Mouse (Mus musculus): ENCODE measurements around the gene Cdk6. TPM values are rescaled to one million over a fixed set of nuclear protein-coding genes. Genes with fewer than 3 reads are reported as not detected.
"Not testable (repeated sequence)": the region's sequence is repeated elsewhere in the genome, so short reads cannot be mapped to it uniquely, and the experiment has no call there.

The Cdk6 gene
- total and polyA plus RNA-seq, 2 experiments from 2014 or later: 9.4 to 19.8 TPM

DNA sequence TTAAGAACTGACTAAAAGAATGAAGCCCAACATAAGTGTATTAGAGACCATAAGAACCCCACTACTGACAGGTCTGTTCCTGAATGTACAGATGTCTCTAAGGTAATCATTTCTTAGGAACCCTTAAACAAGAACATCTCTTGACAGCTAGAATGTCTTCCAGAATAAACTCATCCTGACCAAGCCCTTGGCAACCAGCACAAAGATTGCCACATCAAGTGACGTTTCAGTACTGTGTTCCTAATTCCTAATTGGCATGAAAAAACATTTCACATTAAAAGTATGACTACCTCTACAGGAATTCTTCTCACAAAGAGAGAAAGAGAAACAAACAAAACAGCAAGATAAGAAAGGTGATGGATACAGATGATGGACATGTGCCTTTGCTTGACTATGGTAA lies 31.7 kb upstream of the Cdk6 start:
- Histone ChIP-seq H3K27me3 (ENCODE audit: insufficient read depth, low read length) (no peaks in the 10 kb centered on the region), H3K4me1 (ENCODE audit: insufficient read depth) (no peaks in the 10 kb centered on the region), H3K4me2 (ENCODE audit: low read depth) (no peak overlapping the region), H3K9ac (no peak overlapping the region), H3K9me3 (ENCODE audit: low read length) (no peaks in the 10 kb centered on the region), H3K27ac (ENCODE audit: low read depth, low read length) (no peak overlapping the region), H3K36me3 (ENCODE audit: insufficient read depth) (no peaks in the 10 kb centered on the region), H3K4me3 (ENCODE audit: low read depth, low read length) (no peak overlapping the region)
- ATAC-seq (no peak), DNase-seq (no peak)
- 75% methylated on average over 1 of the region's 1 CpGs for WGBS
- TF ChIP-seq CTCF (IDR thresholded peaks at IDR 0.05; ENCODE audit: low read depth): no peak

GRCm38 (mm10) chr5:3311156-3311555 lies 30.1 kb upstream of the Cdk6 start:
- not testable (repeated sequence) for ATAC-seq; H3K27me3 ChIP-seq (ENCODE audit: insufficient read depth, low read length)
- WGBS: 85% methylated on average over 7 of the region's 7 CpGs

DNA sequence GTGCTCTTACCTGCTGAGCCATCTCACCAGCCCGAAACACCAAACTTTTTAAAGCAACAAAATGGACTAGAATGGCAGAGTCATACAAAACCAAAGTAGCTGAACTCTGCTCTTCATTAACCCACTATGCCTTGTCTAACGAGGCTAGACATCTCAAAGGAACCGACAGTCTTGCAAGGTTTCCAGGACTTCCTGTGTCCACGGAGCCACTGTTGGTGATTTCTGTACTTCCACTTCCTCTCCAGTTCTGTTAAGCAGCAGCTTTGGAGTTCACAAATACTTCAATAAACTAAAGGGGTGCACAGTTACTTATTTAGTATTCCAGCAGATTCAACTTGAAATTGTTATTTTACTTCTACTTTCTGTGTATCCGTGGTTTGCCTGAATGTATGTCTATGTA lies 23.6 kb upstream of the Cdk6 start:
- 81% methylated on average over 5 of the region's 5 CpGs for WGBS
- H3K4me2 ChIP-seq (ENCODE audit: low read depth); H3K36me3 ChIP-seq (ENCODE audit: insufficient read depth); H3K9ac ChIP-seq; ATAC-seq; DNase-seq; H3K27me3 ChIP-seq (ENCODE audit: insufficient read depth, low read length); H3K4me1 ChIP-seq (ENCODE audit: insufficient read depth); H3K9me3 ChIP-seq (ENCODE audit: low read length); H3K27ac ChIP-seq (ENCODE audit: low read depth, low read length); H3K4me3 ChIP-seq (ENCODE audit: low read depth, low read length): not testable (repeated sequence)

More at GRCm38 (mm10) chr5:3311156-3311555, 30.1 kb upstream of the Cdk6 start:
- H3K9me3 ChIP-seq (ENCODE audit: low read length); H3K36me3 ChIP-seq (ENCODE audit: insufficient read depth); H3K4me2 ChIP-seq (ENCODE audit: low read depth); H3K9ac ChIP-seq; H3K27ac ChIP-seq (ENCODE audit: low read depth, low read length); H3K4me3 ChIP-seq (ENCODE audit: low read depth, low read length); DNase-seq; H3K4me1 ChIP-seq (ENCODE audit: insufficient read depth): not testable (repeated sequence)

GRCm38 (mm10) chr5:3320225-3320624 lies 21.1 kb upstream of the Cdk6 start:
- Histone ChIP-seq H3K9me3 (ENCODE audit: low read length) (no peaks in the 10 kb centered on the region), H3K4me3 (ENCODE audit: low read depth, low read length) (no peak overlapping the region), H3K27ac (ENCODE audit: low read depth, low read length) (no peak overlapping the region), H3K4me2 (ENCODE audit: low read depth) (no peak overlapping the region), H3K4me1 (ENCODE audit: insufficient read depth) (no peaks in the 10 kb centered on the region), H3K27me3 (ENCODE audit: insufficient read depth, low read length) (no peaks in the 10 kb centered on the region), H3K9ac (no peak overlapping the region), H3K36me3 (ENCODE audit: insufficient read depth) (no peaks in the 10 kb centered on the region)
- ATAC-seq (no peak), DNase-seq (no peak)
- TF ChIP-seq CTCF (IDR thresholded peaks at IDR 0.05; ENCODE audit: low read depth): no peak
- WGBS: 12% methylated on average over 1 of the region's 1 CpGs

DNA sequence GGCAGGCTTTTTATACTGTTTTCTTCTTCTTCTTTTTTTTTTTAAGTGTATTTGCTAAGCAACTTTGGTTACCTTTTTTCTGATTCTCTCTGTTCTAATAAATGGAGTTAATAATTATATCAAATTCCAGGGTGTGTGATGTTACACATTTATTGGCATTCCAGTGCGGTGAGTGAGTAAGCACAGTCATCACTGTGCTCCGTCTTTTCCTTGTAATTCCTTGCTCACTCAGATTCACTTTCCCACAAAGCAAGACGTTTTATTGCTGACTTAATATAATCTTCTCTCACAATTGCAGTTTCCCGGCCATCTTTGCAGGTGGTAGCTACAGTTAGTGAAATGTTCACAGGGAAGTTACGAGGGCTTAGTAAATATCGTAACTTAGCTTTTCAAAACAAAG lies 19.2 kb upstream of the Cdk6 start:
- WGBS: 86% methylated on average over 6 of the region's 6 CpGs
- ATAC-seq (no peak), DNase-seq (no peak)
- Histone ChIP-seq H3K36me3 (ENCODE audit: insufficient read depth) (no peaks in the 10 kb centered on the region), H3K9ac (no peak overlapping the region), H3K9me3 (ENCODE audit: low read length) (no peaks in the 10 kb centered on the region), H3K27me3 (ENCODE audit: insufficient read depth, low read length) (no peaks in the 10 kb centered on the region), H3K27ac (ENCODE audit: low read depth, low read length) (no peak overlapping the region), H3K4me1 (ENCODE audit: insufficient read depth) (no peaks in the 10 kb centered on the region), H3K4me2 (ENCODE audit: low read depth) (no peak overlapping the region), H3K4me3 (ENCODE audit: low read depth, low read length) (no peak overlapping the region)
- TF ChIP-seq CTCF (IDR thresholded peaks at IDR 0.05; ENCODE audit: low read depth): no peak

- DNase-seq (no peak), ATAC-seq (no peak)
- Histone ChIP-seq H3K36me3 (ENCODE audit: insufficient read depth) (no peaks in the 10 kb centered on the region), H3K4me3 (ENCODE audit: low read depth, low read length) (no peak overlapping the region), H3K9ac (no peak overlapping the region), H3K27me3 (ENCODE audit: insufficient read depth, low read length) (no peaks in the 10 kb centered on the region), H3K4me2 (ENCODE audit: low read depth) (no peak overlapping the region), H3K4me1 (ENCODE audit: insufficient read depth) (no peaks in the 10 kb centered on the region), H3K27ac (ENCODE audit: low read depth, low read length) (no peak overlapping the region), H3K9me3 (ENCODE audit: low read length) (no peaks in the 10 kb centered on the region)
- no peak for TF ChIP-seq CTCF (IDR thresholded peaks at IDR 0.05; ENCODE audit: low read depth)
- 67% methylated on average over 4 of the region's 4 CpGs for WGBS
These were observed 17.2 kb upstream of the Cdk6 start for GRCm38 (mm10) chr5:3324116-3324515.

DNA sequence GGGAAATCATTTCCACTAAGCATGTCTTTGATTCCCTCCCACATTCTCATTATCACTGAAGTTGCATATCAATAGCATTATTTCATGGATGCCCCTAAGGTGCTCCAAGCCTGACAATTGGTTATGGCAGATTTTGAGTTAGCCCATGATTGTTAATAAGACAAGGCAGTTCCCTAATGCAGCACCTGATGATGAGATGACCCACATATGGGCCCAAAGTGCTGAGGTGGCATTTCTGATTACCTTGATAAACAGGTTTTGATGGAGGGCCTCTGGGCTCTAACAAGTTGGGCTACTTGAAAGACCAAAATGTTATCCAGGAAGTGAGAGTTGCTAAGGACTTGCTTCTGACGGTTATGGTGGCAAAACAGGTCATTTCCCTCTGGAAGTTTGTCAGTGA lies 11.9 kb upstream of the Cdk6 start:
- TF ChIP-seq CTCF (IDR thresholded peaks at IDR 0.05; ENCODE audit: low read depth): no peak
- WGBS: 73% methylated on average over 1 of the region's 1 CpGs
- H3K4me2 ChIP-seq (ENCODE audit: low read depth): no peak overlapping the region
- no peaks in the 10 kb centered on the region for H3K27me3 ChIP-seq (ENCODE audit: insufficient read depth, low read length)
- H3K36me3 ChIP-seq (ENCODE audit: insufficient read depth): no peaks in the 10 kb centered on the region
- no peaks in the 10 kb centered on the region for H3K4me1 ChIP-seq (ENCODE audit: insufficient read depth)
- H3K9ac ChIP-seq: no peak overlapping the region
- H3K4me3 ChIP-seq (ENCODE audit: low read depth, low read length): no peak overlapping the region
- no peak overlapping the region for H3K27ac ChIP-seq (ENCODE audit: low read depth, low read length)
- H3K9me3 ChIP-seq (ENCODE audit: low read length): no peaks in the 10 kb centered on the region
- DNase-seq (no peak), ATAC-seq (no peak)

GRCm38 (mm10) chr5:3330932-3331331 lies 10.4 kb upstream of the Cdk6 start:
- ATAC-seq (no peak), DNase-seq (no peak)
- Histone ChIP-seq H3K4me2 (ENCODE audit: low read depth) (no peak overlapping the region), H3K9ac (no peak overlapping the region), H3K4me3 (ENCODE audit: low read depth, low read length) (no peak overlapping the region), H3K27ac (ENCODE audit: low read depth, low read length) (no peak overlapping the region), H3K9me3 (ENCODE audit: low read length) (no peaks in the 10 kb centered on the region), H3K27me3 (ENCODE audit: insufficient read depth, low read length) (no peaks in the 10 kb centered on the region), H3K36me3 (ENCODE audit: insufficient read depth) (no peaks in the 10 kb centered on the region), H3K4me1 (ENCODE audit: insufficient read depth) (no peaks in the 10 kb centered on the region)
- WGBS: 61% methylated on average over 3 of the region's 3 CpGs
- no peak for TF ChIP-seq CTCF (IDR thresholded peaks at IDR 0.05; ENCODE audit: low read depth)

- ATAC-seq; H3K4me3 ChIP-seq (ENCODE audit: low read depth, low read length); H3K27ac ChIP-seq (ENCODE audit: low read depth, low read length); H3K4me2 ChIP-seq (ENCODE audit: low read depth); H3K36me3 ChIP-seq (ENCODE audit: insufficient read depth); H3K9me3 ChIP-seq (ENCODE audit: low read length); DNase-seq; H3K9ac ChIP-seq; H3K27me3 ChIP-seq (ENCODE audit: insufficient read depth, low read length); H3K4me1 ChIP-seq (ENCODE audit: insufficient read depth): not testable (repeated sequence)
- WGBS: 92% methylated on average over 4 of the region's 4 CpGs
These were observed 8.3 kb upstream of the Cdk6 start for GRCm38 (mm10) chr5:3333019-3333418.

DNA sequence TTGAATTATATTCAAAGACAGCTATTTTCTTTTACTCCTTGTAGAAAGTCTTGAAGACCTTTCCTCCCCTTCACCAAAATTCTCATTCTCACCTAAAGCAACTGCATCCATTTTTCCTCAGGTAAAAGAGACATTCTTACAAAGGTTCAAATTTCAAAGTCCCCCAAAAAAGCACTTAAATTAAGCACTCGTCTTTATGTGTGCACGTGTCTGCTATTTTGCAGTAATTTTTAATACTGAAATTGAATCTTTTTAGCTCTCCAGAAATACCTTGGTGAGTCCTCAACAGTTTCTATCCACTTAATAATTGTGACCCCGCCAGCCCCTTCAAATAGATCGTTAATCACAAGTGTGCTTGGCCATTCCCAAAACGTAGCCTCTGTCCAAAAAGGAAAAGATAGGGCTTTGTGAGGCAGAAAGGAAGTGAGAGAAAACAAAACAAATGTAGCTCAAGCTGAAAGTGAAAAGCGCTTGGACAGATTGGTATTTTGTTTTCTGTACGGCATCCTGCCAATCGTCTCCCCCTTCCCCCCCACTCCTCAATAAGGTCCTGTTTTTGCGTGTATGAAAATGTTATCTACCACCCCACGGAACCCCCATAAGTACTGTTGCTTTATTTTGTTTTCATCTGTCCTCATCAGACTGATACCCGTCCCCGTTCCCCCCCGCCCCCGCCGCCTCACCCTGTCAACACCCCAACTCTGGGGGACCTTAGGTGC lies 786 bp upstream of the Cdk6 start:
- H3K9me3 ChIP-seq (ENCODE audit: low read length); ATAC-seq; H3K27me3 ChIP-seq (ENCODE audit: insufficient read depth, low read length); H3K4me1 ChIP-seq (ENCODE audit: insufficient read depth); H3K27ac ChIP-seq (ENCODE audit: low read depth, low read length); H3K36me3 ChIP-seq (ENCODE audit: insufficient read depth): not testable (repeated sequence)
- WGBS: 6% methylated on average over 15 of the region's 15 CpGs
- peak overlapping the region; percentile 53 for H3K4me3 ChIP-seq (ENCODE audit: low read depth, low read length)
- H3K9ac ChIP-seq: peak overlapping the region; percentile 59; the same call in 1 of the 2 replicates
- peak overlapping the region; percentile 98 for H3K4me2 ChIP-seq (ENCODE audit: low read depth)
- peak; percentile 25 for DNase-seq

Measured in forebrain, postnatal 0 days (tissue).